In the genomic region with DNA sequence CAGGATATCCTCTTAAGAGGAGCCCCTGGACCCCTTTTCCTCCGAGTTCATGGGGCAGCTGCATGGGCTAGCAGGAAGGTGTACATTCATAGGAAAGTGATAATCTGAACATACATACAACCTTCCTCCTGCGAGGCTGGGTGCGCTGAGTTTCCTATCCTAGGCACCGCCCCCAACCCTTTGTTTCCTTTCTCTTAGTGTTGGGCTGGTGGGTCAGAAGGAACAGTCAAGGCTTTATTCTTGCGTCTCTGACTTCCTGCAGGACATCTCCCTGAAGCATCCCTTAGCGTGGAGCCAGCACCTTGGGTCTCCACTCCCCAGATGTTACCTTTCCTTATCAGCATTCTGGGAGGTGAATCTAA, we compare ENCODE assay signal across 10 mouse cellular contexts. TPM values are rescaled to one million over a fixed set of nuclear protein-coding genes. Genes with fewer than 3 reads are reported as not detected.
DNase-seq lines count a peak whose midpoint lies in the region; ATAC-seq and TF ChIP-seq lines count a peak whose summit lies in the region.
"Had no signal": no experiment of that assay in that cellular context is flagged by ENCODE, and none has a peak within 500 bp of the region (broad histone marks: within the 10 kb centered on the region; RNA-seq: fewer than 3 reads in every experiment).

No protein-coding gene starts in this region.

- peaks cover 13% of the 10 kb centered on the region for H3K4me1 ChIP-seq in heart, adult 2 months (ENCODE audit: control insufficient read depth, insufficient read depth, low read length)
- H3K4me1 ChIP-seq in ES-Bruce4 (ENCODE audit: control insufficient read depth, insufficient read depth, low read length): peaks cover 6% of the 10 kb centered on the region
- peaks cover 15% of the 10 kb centered on the region for H3K4me1 ChIP-seq in limb, embryonic 11.5 days (ENCODE audit: control insufficient read depth, insufficient read depth, low read length)

- ATAC-seq in limb, embryonic 11.5 days (ENCODE audit: insufficient number of reproducible peaks, low FRiP score, low TSS enrichment, low read depth): no peak

- H3K27me3 ChIP-seq in heart, adult 2 months (ENCODE audit: control insufficient read depth, insufficient read depth, low read length): no peaks in the 10 kb centered on the region
- H3K27me3 ChIP-seq in ES-Bruce4 (ENCODE audit: control insufficient read depth, insufficient read depth, low read length, poor library complexity, severe bottlenecking): no peaks in the 10 kb centered on the region
- no peaks in the 10 kb centered on the region for H3K27me3 ChIP-seq in limb, embryonic 11.5 days (ENCODE audit: control insufficient read depth, insufficient read depth, low read length)

- peak overlapping the region; percentile 74 for H3K27ac ChIP-seq in heart, adult 2 months
- peak overlapping the region; percentile 74 for H3K27ac ChIP-seq in layer of hippocampus, adult 2 months
- H3K27ac ChIP-seq in ES-Bruce4 (ENCODE audit: insufficient read depth, low read length): no peak overlapping the region
- H3K27ac ChIP-seq in limb, embryonic 11.5 days (replicated peaks; ENCODE audit: low read depth, low read length): no peak overlapping the region

- TF ChIP-seq EP300 in heart, adult 2 months (IDR thresholded peaks at IDR 0.05; ENCODE audit: insufficient read depth, low read depth, low read length): no peak
- no peak for TF ChIP-seq EP300 in ES-Bruce4 (IDR thresholded peaks at IDR 0.05; ENCODE audit: insufficient read depth, low read depth, low read length)

- 43% methylated on average over 6 of the region's 6 CpGs for WGBS in heart, adult 2 months
- 39% methylated on average over 6 of the region's 6 CpGs for WGBS in limb, embryonic 11.5 days

- no peaks in the 10 kb centered on the region for H3K79me2 ChIP-seq in heart, adult 2 months (replicated peaks; ENCODE audit: control insufficient read depth, insufficient read depth, low read length)

- no peak overlapping the region for H3K9ac ChIP-seq in heart, adult 2 months (ENCODE audit: low read depth, low read length)
- 0 out of 2 replicates have a peak overlapping the region, but pooled peaks have one; percentile 6 for H3K9ac ChIP-seq in ES-Bruce4 (ENCODE audit: low read depth, poor library complexity, severe bottlenecking)
- no peak overlapping the region for H3K9ac ChIP-seq in limb, embryonic 11.5 days (ENCODE audit: low read length)

- no peak for TF ChIP-seq POLR2A in heart, adult 2 months (IDR thresholded peaks at IDR 0.05; ENCODE audit: insufficient read depth, low read depth, low read length)
- TF ChIP-seq POLR2A in ES-Bruce4 (IDR thresholded peaks at IDR 0.05; ENCODE audit: insufficient read depth, low read length): no peak

- intact Hi-C loops in heart, adult 2 months (cut with DNase I): no loop called here

- H3K9me3 ChIP-seq in ES-Bruce4 (replicated peaks; ENCODE audit: control insufficient read depth, insufficient read depth, low read length, poor library complexity, severe bottlenecking): no peaks in the 10 kb centered on the region
- no peaks in the 10 kb centered on the region for H3K9me3 ChIP-seq in limb, embryonic 11.5 days (ENCODE audit: control insufficient read depth, low read length)
- H3K9me3 ChIP-seq: megakaryocyte, embryonic 14.5 days had no signal

- H3K4me2 ChIP-seq in limb, embryonic 11.5 days (ENCODE audit: low read depth, severe bottlenecking): peak overlapping the region; percentile 3; the same call in 1 of the 2 replicates

- H3K4me3 ChIP-seq in heart, adult 2 months: no peak overlapping the region
- no peak overlapping the region for H3K4me3 ChIP-seq in layer of hippocampus, adult 2 months
- H3K4me3 ChIP-seq in ES-Bruce4 (ENCODE audit: low read depth, low read length): peak overlapping the region; percentile 36
- H3K4me3 ChIP-seq in limb, embryonic 11.5 days (ENCODE audit: low read depth, low read length): no peak overlapping the region
- H3K4me3 ChIP-seq: megakaryocyte, embryonic 14.5 days had no signal

- no peak for TF ChIP-seq CTCF in heart, adult 2 months (IDR thresholded peaks at IDR 0.05)
- no peak for TF ChIP-seq CTCF in layer of hippocampus, adult 2 months (conservative IDR thresholded peaks at IDR 0.05)
- no peak for TF ChIP-seq CTCF in ES-Bruce4 (IDR thresholded peaks at IDR 0.05; ENCODE audit: low read depth, low read length)

- DNase-seq in heart, adult 2 months: no peak
- DNase-seq in heart, adult 11 months: no peak
- DNase-seq in layer of hippocampus, adult 2 months (ENCODE audit: low spot score in 2 of 2): no peak
- no peak for DNase-seq in layer of hippocampus, postnatal 14 days (ENCODE audit: low spot score in 2 of 2)
- no peak for DNase-seq in limb, embryonic 11.5 days (ENCODE audit: low spot score)
- no peak for DNase-seq in testis, postnatal 14 days (ENCODE audit: low spot score)
- no peak for DNase-seq in urinary bladder, adult 18-20 months (ENCODE audit: low spot score in 2 of 2)
- DNase-seq: cerebellum, postnatal 36 days had no signal

- H3K36me3 ChIP-seq in heart, adult 2 months (ENCODE audit: control insufficient read depth, insufficient read depth, low read length): no peaks in the 10 kb centered on the region
- H3K36me3 ChIP-seq in ES-Bruce4 (ENCODE audit: control insufficient read depth, insufficient read depth, low read length, poor library complexity, severe bottlenecking): no peaks in the 10 kb centered on the region
- H3K36me3 ChIP-seq in limb, embryonic 11.5 days (ENCODE audit: control insufficient read depth, insufficient read depth, low read length): no peaks in the 10 kb centered on the region

RNA-seq across cellular contexts. Expression of a gene that starts 28.0 kb away (rescaled TPM):
- total RNA-seq in heart, adult 2 months (2021): 10 to 100 TPM; 20.6 to 23.2 TPM
- 12.3 and 12.9 TPM in 2 replicates for polyA plus RNA-seq in heart, adult 2 months (2012; rRNA removed)
- total RNA-seq in layer of hippocampus, adult 2 months (2021): 10 to 100 TPM; 30.5 to 35.2 TPM
- 10 to 100 TPM; 42.1 to 46.9 TPM for total RNA-seq in layer of hippocampus, postnatal 14 days (2021)
- polyA plus RNA-seq in ES-Bruce4 (2011; ENCODE audit: insufficient read depth, insufficient read length, low read depth, missing spikeins): 29.4 and 32.4 TPM in 2 replicates
- 74.3 and 75.4 TPM in 2 replicates for polyA plus RNA-seq in limb, embryonic 11.5 days (2014; fragmentation: Nextera tagmentation; extraction: Ambion mirVana)

Comparison
In these comparisons a context has a peak if more than half of its experiments do, and no peak if none do; other contexts are left out.
1. H3K27ac ChIP-seq: peak in heart, adult 2 months (single experiment) and layer of hippocampus, adult 2 months (single experiment); none in ES-Bruce4 (single experiment) and limb, embryonic 11.5 days (single experiment).